Mouse (Mus musculus) ES-E14 (cell line): ENCODE data around the gene Carhsp1. TPM values are rescaled to one million over a fixed set of nuclear protein-coding genes. Genes with fewer than 3 reads are reported as not detected.

Experiments
- DNase-seq: peaks from one replicate; pipeline ENCODE4 v3.0.0-alpha.2; 2013; ENCODE audit warnings: low read depth, low spot score
- H3K27ac ChIP-seq: 2 replicates; pipeline ENCODE4 v1.5.1; 2012; ENCODE audit warnings: low read depth, mild to moderate bottlenecking, low read length, moderate library complexity, mixed read lengths; ENCODE audit not compliant: poor library complexity, insufficient read depth, severe bottlenecking
- H3K36me3 ChIP-seq: 2 replicates; pipeline ENCODE4 v1.6.1; 2012; ENCODE audit warnings: mild to moderate bottlenecking, low read length, moderate library complexity, mixed read lengths; ENCODE audit not compliant: control insufficient read depth, poor library complexity, insufficient read depth, severe bottlenecking
- H3K4me1 ChIP-seq, 2 experiments: fragments of 150-350 bp in 1 of 2; sonication (generic) in 1 of 2; 2 replicates each; pipeline ENCODE4 v1.6.1; 2012; ENCODE audit warnings: low read length in 2 of 2, mild to moderate bottlenecking in 1 of 2, mixed read lengths in 1 of 2; ENCODE audit not compliant: control insufficient read depth in 2 of 2, insufficient read depth in 2 of 2, poor library complexity in 1 of 2
- H3K4me3 ChIP-seq, 2 experiments: fragments of 150-350 bp in 1 of 2; sonication (generic) in 1 of 2; 2 replicates each; pipeline ENCODE4 v1.5.1; 2012; ENCODE audit warnings: low read length in 2 of 2, low read depth in 1 of 2, mild to moderate bottlenecking in 1 of 2, mixed read lengths in 1 of 2; ENCODE audit not compliant: insufficient read depth in 1 of 2, poor library complexity in 1 of 2, severe bottlenecking in 1 of 2
- H3K9ac ChIP-seq: 2 replicates; pipeline ENCODE4 v1.6.1; 2012; ENCODE audit warnings: low read depth, mild to moderate bottlenecking, low read length, mixed read lengths; ENCODE audit not compliant: poor library complexity, insufficient read depth, severe bottlenecking
- H3K9me3 ChIP-seq: fragments of 150-350 bp; sonication (generic); 2 replicates; pipeline ENCODE4 v1.6.1; 2012; ENCODE audit warnings: low read depth, mild to moderate bottlenecking, low read length; ENCODE audit not compliant: control insufficient read depth, insufficient read depth
- CHD2 ChIP-seq: IDR thresholded peaks from 2 replicates; pipeline ENCODE4 v1.6.1; 2014; ENCODE audit warnings: mild to moderate bottlenecking, low read depth, low read length, inconsistent platforms
- HCFC1 ChIP-seq: IDR thresholded peaks from 2 replicates; pipeline ENCODE4 v1.6.1; 2012; ENCODE audit warnings: low read length, inconsistent platforms, borderline replicate concordance; ENCODE audit not compliant: insufficient read depth
- MAFK ChIP-seq: IDR thresholded peaks from 2 replicates; pipeline ENCODE4 v1.6.1; 2014; ENCODE audit warnings: mild to moderate bottlenecking, low read depth, low read length, inconsistent platforms; ENCODE audit not compliant: insufficient read depth
- ZC3H11A ChIP-seq: IDR thresholded peaks from 2 replicates; pipeline ENCODE4 v1.6.1; 2012; ENCODE audit warnings: low read depth, mild to moderate bottlenecking, inconsistent platforms, low read length, borderline replicate concordance
- ZNF384 ChIP-seq: IDR thresholded peaks from 2 replicates; pipeline ENCODE4 v1.6.1; 2012; ENCODE audit warnings: low read depth, low read length, inconsistent platforms
- in situ Hi-C, 2 experiments: fragments of 600-800 bp; cut with MboI; formaldehyde crosslinking; loops; one replicate each; pipeline ENCODE4 v1.15.1; 2025; ENCODE audit warnings: low sequenced_read_pairs in 2 of 2, inconsistent platforms in 1 of 2; ENCODE audit not compliant: unreplicated experiment in 2 of 2
- total RNA-seq: library from RNA; depleted of rRNA; stranded (reverse); fragments of 300-350 nt; gene quantifications from 2 replicates; pipeline ENCODE4 v1.2.3, GENCODE M21; 2012; rRNA removed

Gene Carhsp1
- total RNA-seq, 1 experiment = 66.6 TPM

GRCm38 (mm10) chr16:8613039-8613438, 58.9 kb downstream of the Carhsp1 start:
- Histone ChIP-seq H3K4me1 (no peaks in the 10 kb centered on the region), H3K9me3 (no peaks in the 10 kb centered on the region), H3K9ac (no peak overlapping the region), H3K27ac (no peak overlapping the region), H3K36me3 (no peaks in the 10 kb centered on the region), H3K4me3 (no peak overlapping the region)
- DNase-seq = no peak
- TF ChIP-seq ZC3H11A = no peak
- in situ Hi-C loops = no loop called here

- Histone ChIP-seq H3K4me1 (no peaks in the 10 kb centered on the region), H3K9ac (no peak overlapping the region), H3K27ac (no peak overlapping the region), H3K9me3 (no peaks in the 10 kb centered on the region), H3K4me3 (no peak overlapping the region), H3K36me3 (no peaks in the 10 kb centered on the region)
- TF ChIP-seq CHD2 = no peak
- TF ChIP-seq ZNF384 = no peak
- TF ChIP-seq ZC3H11A = no peak
- no peak for TF ChIP-seq HCFC1
- no peak for TF ChIP-seq MAFK
- no peak for DNase-seq
- in situ Hi-C loops = no loop called here
These were observed 59.5 kb downstream of the Carhsp1 start for GRCm38 (mm10) chr16:8612214-8613005.

- Histone ChIP-seq H3K4me1 (no peaks in the 10 kb centered on the region), H3K4me3 (no peak overlapping the region), H3K27ac (no peak overlapping the region), H3K36me3 (no peaks in the 10 kb centered on the region), H3K9ac (no peak overlapping the region), H3K9me3 (no peaks in the 10 kb centered on the region)
- TF ChIP-seq ZC3H11A (no peak), MAFK (no peak), ZNF384 (no peak), HCFC1 (no peak), CHD2 (no peak)
- DNase-seq = no peak
- in situ Hi-C loops = no loop called here
These were observed 61.6 kb downstream of the Carhsp1 start for GRCm38 (mm10) chr16:8610397-8610796.

Other genes with a start within 250 kb of the Carhsp1 start
- not detected in 2 replicates for gene Tmem114, start 247.0 kb downstream of the Carhsp1 start, total RNA-seq
- 15.5 and 21.6 TPM in 2 replicates for gene Mettl22, start 201.4 kb downstream of the Carhsp1 start, total RNA-seq
- gene Abat, start 158.7 kb downstream of the Carhsp1 start, total RNA-seq = 2.3 and 4.3 TPM in 2 replicates
- gene Pmm2, start 34.5 kb downstream of the Carhsp1 start, total RNA-seq = 34.7 and 34.8 TPM in 2 replicates
- gene Tmem186, start 34.4 kb downstream of the Carhsp1 start, total RNA-seq = 20.7 and 25.7 TPM in 2 replicates
- gene Gm5767, start 8.6 kb upstream of the Carhsp1 start, total RNA-seq = not detected in 2 replicates
- gene Usp7, start 120.2 kb upstream of the Carhsp1 start, total RNA-seq = 242 and 291 TPM in 2 replicates
- gene 1810013L24Rik, start 157.9 kb upstream of the Carhsp1 start, total RNA-seq = 46.6 and 47.4 TPM in 2 replicates